ENCODE assay signal across 16 mouse cellular contexts in genomic region chr16:11639936-11640335, GRCm38 (mm10).
A peak's percentile ranks its signal among the peaks of the same experiment; 100 is the strongest.
DNase-seq lines count a peak whose midpoint lies in the region; ATAC-seq lines count a peak whose summit lies in the region.
"Had no signal": no experiment of that assay in that cellular context is flagged by ENCODE, and none has a peak within 500 bp of the region (broad histone marks: within the 10 kb centered on the region; RNA-seq: fewer than 3 reads in every experiment).

No protein-coding gene starts in this region.

- DNase-seq in heart, adult 11 months = peak; percentile 17
- no peak for DNase-seq in heart, postnatal 25 days (ENCODE audit: low spot score)
- DNase-seq in cerebellum, adult 9-11 months = peak; percentile 44
- peak; percentile 41 to 54 for DNase-seq in cerebellum, postnatal 36 days
- peak; percentile 51 to 54 for DNase-seq in right cerebral cortex, adult 2 months (ENCODE audit: low spot score in 2 of 2)
- no peak for DNase-seq in gastrocnemius, postnatal 25 days
- DNase-seq in liver = no peak
- DNase-seq: adrenal gland, adult 8-10 months; embryo, embryonic 11 days; kidney, adult 9 months; liver, embryonic 13.5 days; thymus, postnatal 4 days had no signal

- no peak for ATAC-seq in activated CD4-positive, CD25-positive, alpha-beta regulatory T cell, adult 4 months
- ATAC-seq: CD4-positive, CD25-positive, alpha-beta regulatory T cell, adult 4 months; inflammation-experienced regulatory T-cells, adult 6 months; lung, postnatal 0 days had no signal

- intact Hi-C loops in heart, postnatal 25 days (cut with DNase I) = no loop called here

Comparison
In these comparisons a context has a peak if more than half of its experiments do, and no peak if none do; other contexts are left out.
1. DNase-seq: peak in heart, adult 11 months (single experiment), cerebellum, adult 9-11 months (single experiment), cerebellum, postnatal 36 days (2 of 2) and right cerebral cortex, adult 2 months (2 of 2); none in heart, postnatal 25 days (single experiment), gastrocnemius, postnatal 25 days (single experiment) and liver (single experiment).